Mouse (Mus musculus): ENCODE data around the gene Fxyd1.

Gene Fxyd1

GRCm38 (mm10) chr7:31017104-31017901 lies 39.7 kb downstream of the Fxyd1 start:
- DNase-seq (ENCODE audit: low read depth) = no peak

- no peak for DNase-seq (ENCODE audit: low read depth)
Observed at GRCm38 (mm10) chr7:31012971-31013370, 44.0 kb downstream of the Fxyd1 start.

GRCm38 (mm10) chr7:31008889-31009288 lies 48.1 kb downstream of the Fxyd1 start:
- DNase-seq (ENCODE audit: low read depth) = no peak

GRCm38 (mm10) chr7:31008175-31008574 lies 48.8 kb downstream of the Fxyd1 start:
- DNase-seq (ENCODE audit: low read depth) = no peak

GRCm38 (mm10) chr7:31007775-31008174 lies 49.2 kb downstream of the Fxyd1 start:
- no peak for DNase-seq (ENCODE audit: low read depth)

- peak; percentile 71 for DNase-seq (ENCODE audit: low read depth)
Observed at GRCm38 (mm10) chr7:31002650-31003049, 54.3 kb downstream of the Fxyd1 start.

Data from c-Kit-positive CD71-negative TER-119-negative erythroid progenitor cells, embryonic 14.5 days (primary cell).